Mouse (Mus musculus) cerebellum, adult 11 months (tissue): Measurements from ENCODE around the gene Synrg.

ENCODE experiments used
- DNase-seq: peaks from one replicate; pipeline ENCODE4 v3.0.0; 2022

Synrg gene

GRCm38 (mm10) chr11:83963991-83964921 lies at the start of gene Synrg:
TSS of gene Synrg (plus strand) at chr11:83964428.
- DNase-seq, result peak; percentile 91

DNA sequence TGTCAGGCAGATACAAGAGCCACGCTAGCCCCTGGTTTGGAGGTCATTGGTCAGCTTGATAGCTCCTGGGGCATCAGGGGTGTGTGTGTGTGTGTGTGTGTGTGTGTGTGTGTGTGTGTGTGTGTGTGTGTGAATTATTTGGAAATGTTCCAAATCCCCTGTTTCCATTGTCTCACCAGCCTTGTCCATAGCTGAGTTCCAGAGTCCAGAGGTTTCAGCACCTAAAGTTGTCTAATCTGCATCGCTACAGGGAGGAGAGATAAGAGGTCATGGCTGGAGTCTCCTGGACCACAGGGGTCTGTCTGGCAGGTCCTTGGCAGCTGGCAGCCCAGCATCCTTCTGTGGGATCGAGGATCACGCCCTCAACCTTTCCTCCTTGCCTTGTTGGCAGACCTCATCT lies 49.7 kb upstream of the Synrg start:
- no peak for DNase-seq

- no peak for DNase-seq
Measured at GRCm38 (mm10) chr11:83922600-83922999, 41.6 kb upstream of the Synrg start.

- no peak for DNase-seq
Measured at GRCm38 (mm10) chr11:83927097-83927496, 37.1 kb upstream of the Synrg start.

DNA sequence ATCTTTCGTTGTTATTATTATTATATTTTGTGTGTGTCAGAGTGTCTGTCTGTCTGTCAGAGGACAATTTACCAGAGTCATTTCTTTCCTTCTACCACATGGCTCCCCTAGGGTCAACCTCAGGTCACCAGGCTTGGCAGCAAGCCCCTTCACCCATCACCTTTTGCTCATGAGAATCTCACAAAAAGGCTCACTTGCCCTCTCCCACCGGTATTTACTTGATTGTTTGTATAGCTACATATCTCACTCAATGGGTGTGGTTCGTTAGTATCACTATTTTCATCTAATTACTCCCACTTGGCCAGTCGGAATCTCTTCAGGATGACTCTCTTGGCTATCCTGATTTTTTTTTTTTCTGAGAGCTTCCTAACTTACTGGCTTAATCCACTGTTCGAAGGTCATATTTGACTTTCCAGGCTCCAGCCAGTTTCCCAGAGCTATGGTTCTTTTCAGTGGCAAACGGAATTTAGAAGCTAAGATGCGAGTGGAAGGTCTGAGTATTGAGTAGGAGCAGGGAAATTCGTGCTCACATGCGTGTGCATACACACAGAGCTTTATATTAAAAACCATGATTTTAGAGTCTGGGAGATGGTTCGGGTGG lies 31.6 kb upstream of the Synrg start:
- DNase-seq, result no peak

DNA sequence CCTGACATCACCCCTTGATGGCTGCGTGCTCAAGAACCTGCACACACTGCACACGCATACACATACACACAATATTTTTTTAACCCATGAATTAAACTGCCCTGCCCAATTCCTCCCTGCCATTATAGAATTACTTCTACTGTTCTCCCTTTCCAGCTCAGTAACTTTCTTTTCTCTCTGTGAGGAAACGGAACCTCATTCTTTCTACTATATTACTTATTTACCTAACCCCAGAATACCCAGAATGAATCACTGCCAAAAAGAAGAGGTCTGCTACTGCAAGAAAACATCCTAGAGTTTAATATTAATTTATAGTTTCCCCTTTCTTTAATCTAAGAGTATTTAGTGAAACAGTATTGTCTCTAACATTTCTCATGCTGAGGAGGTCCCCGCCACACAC lies 30.9 kb upstream of the Synrg start:
- no peak for DNase-seq

GRCm38 (mm10) chr11:83935986-83936665 lies 28.1 kb upstream of the Synrg start:
- peak; percentile 45 for DNase-seq

GRCm38 (mm10) chr11:83938556-83938955 lies 25.7 kb upstream of the Synrg start:
- no peak for DNase-seq

DNA sequence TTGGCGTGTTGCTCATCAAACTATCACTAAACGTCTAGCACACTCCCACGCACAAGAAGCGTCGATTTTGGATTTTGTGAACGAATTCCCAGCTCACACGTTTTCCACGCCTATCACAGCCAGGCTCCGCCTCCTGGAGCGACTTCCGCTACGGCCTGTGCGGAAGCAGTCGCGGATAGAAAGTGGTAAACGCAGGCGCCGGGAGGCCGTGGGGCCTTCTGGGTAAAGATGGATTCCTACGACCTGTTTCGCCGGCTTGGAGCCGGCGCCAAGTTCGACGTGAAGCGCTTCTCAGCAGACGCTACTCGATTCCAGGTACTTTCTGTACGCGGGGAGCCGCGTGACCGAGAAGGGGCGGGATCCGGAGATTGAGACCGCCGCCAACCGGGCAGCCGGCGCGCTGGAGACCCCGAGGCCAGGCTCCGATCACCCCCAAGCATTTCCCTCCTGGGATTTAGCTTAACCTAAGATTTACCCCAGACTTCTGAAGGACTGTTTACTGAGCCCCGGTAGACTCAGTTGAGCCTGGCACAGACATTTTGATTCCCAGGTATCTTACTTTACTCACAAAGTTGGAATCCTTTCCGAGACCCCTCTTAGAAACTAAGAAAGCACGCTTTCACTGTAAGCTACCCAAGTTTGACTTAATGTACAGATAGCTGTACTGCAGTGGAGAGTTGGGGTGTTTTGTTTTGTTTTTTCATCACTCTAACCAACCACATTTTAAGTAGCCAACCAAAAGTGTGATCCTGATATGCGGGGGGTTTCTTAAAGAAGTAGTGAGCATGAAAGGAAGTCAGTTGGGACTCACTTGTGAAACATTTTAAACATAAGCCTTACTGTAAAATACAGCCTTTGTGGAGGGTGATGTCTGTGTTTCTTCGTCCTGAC lies 22.0 kb upstream of the Synrg start, which contains the start of gene Ddx52:
Ddx52 (plus strand) TSS at position 113 of the 891 bp plus-strand sequence.
- peak; percentile 81 for DNase-seq

- no peak for DNase-seq
Measured at GRCm38 (mm10) chr11:83956822-83957221, 7.4 kb upstream of the Synrg start.

- DNase-seq, result no peak
Measured at GRCm38 (mm10) chr11:83961983-83962382, 2.2 kb upstream of the Synrg start.

- DNase-seq, result no peak
Measured at GRCm38 (mm10) chr11:83967436-83968204, 3.4 kb downstream of the Synrg start.

DNA sequence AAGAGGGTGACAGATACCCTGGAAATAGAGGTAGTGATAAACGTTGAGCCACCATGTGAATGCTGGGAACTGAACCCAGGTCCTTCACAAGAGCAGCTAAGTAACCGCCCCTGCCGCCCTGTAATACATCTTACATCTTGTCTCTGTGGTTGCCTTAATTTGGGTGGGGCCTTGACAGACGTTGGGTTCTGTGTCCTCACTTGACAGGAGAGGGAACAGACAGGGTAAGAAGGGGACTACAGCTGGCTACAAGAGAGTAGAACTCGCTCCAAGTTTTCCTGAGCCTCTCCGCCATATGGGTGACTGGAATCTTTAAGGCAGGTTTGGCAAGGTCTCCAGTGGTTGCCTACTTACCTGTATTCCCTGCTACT lies 4.0 kb downstream of the Synrg start:
- DNase-seq, result no peak

GRCm38 (mm10) chr11:83969040-83969439 lies 4.8 kb downstream of the Synrg start:
- DNase-seq, result no peak

- DNase-seq, result no peak
Measured at GRCm38 (mm10) chr11:83974561-83975346, 10.5 kb downstream of the Synrg start.

GRCm38 (mm10) chr11:83975488-83975887 lies 11.3 kb downstream of the Synrg start:
- no peak for DNase-seq

DNA sequence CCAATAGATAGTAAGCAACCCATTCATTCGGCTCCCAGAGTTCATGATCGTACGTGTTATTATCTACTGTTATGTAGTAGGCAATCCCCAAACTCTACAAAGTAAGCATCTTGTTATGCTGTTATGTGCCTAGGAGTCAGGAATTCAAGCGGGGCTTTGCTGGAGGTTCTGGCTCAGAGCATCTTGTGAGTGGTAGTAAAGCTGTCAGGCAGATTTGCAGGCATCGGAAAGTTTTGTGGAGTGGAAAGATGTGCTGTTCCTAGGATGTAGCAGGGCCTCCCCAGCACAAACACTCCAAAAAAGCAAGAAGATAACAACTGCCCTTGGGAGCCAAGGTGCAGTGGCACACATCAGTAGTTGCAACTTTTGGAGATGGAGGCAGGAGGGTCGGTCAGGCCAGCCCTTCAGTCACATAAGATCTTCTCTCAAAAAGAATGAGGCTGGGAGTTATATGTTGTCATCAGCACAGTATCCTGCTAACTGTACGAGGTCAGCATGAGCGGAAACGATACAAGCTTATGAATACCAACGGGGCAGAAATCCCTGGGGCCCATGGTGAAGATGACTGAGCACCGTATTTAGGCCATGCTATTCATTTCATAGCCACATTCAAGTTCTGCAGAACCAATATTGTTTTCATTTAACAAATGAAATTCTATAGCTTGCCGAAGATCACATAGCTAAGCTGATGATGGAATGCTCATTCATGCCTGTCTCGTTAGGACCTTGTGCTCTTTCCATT lies 12.2 kb downstream of the Synrg start:
- no peak for DNase-seq

- DNase-seq, result no peak
Measured at GRCm38 (mm10) chr11:83977810-83978209, 13.6 kb downstream of the Synrg start.

DNA sequence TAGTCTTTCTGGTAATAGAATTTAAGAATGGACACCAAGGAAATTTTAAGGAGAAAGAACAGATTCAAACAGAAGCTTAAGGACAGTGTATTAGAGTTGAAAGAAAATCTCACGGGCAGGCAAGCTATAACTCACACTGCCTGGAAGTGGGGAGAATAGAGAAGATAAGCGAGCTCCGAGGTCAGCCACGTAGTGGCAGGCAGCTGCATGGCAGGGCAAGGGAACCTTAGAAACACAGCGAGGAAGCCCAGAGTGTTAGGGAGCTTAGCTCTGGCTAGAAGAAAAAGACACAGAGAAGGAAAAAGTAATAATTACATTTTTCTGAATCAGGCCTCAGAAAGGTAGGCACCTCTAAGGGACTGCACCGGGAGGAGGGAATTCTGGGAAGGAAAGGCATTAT lies 15.8 kb downstream of the Synrg start:
- no peak for DNase-seq

DNA sequence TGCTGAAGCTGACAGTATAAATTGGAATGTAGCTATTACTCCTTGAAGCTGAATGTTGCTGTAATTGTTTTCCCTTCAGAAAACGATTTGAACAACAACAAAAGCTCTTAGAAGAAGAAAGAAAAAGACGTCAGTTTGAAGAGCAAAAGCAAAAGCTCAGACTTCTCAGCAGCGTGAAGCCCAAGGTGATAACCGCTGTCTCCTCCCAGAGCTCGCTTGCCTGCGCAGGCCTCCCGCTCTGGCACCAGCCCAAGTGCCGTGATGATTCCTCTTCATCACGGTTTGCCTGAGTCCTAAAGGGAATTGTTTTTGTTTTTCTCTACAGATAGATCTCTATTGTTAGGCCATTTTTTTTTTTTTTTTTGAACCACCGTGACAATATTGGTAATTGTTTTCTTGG lies 17.1 kb downstream of the Synrg start:
- DNase-seq, result no peak
